Mouse (Mus musculus) megakaryocyte-erythroid progenitor cell, adult 5-6 weeks (primary cell): Measurements from ENCODE around the gene Tmem209. TPM values are rescaled to one million over a fixed set of nuclear protein-coding genes. Genes with fewer than 3 reads are reported as not detected.

Experiments used
- ATAC-seq: replicated peaks from 2 replicates; pipeline ENCODE4 v1.8.0; 2016; ENCODE audit warnings: mild to moderate bottlenecking, inconsistent platforms; ENCODE audit not compliant: severe bottlenecking, poor library complexity, low FRiP score, low TSS enrichment
- total RNA-seq, 2 experiments: library from RNA; stranded (forward) in 1 of 2; stranded (reverse) in 1 of 2; fragments of 200-1000, 215-1000 nt in 1 of 2; fragments of >200 nt in 1 of 2; fragmentation: Nextera tagmentation in 1 of 2; gene quantifications; 2 replicates each; pipeline ENCODE4 v1.2.3; 2014 to 2017

The Tmem209 gene
- total RNA-seq, 2 experiments from 2014 or later = 35.8 to 62.6 TPM

DNA sequence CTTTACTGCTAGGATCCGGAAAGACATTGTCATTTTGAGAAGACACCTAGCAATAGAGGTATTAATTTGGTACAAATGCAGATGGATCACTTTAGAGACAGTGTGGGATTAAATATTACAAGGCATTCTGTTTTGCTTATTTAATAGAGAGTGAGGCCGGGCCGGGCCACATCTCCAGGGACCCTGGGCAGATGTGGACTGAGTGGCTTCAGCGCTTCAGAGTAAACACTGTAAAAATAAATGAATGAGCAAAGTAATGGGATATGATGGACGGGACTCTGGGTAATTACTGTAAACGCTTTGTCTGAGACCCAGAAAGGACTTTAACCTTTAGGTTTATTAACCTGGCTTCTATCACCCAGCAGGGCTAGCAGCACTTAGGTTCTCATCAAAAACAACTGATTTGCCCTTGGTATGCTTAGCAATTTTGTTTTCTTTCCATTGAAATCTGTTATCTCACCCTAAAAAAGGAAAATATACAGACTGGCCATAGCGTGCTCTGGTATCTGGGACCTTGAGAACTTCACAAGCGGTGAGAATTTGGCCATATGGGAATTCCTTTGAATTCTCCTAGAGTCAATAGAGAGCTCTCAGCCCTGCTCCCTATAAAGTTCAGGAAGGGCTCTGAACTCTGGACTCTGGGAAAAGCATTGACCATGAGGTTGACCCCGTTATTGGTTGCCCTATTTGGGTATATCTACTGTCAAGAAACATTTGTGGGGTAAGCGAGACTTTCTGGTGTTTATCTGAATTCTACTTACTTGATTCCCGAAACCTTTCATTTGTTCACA is 31.6 kb upstream of the Tmem209 start, which contains the start of gene Cpa2:
TSS of gene Cpa2 (plus strand) at position 574 of the 791 bp plus-strand sequence.
- ATAC-seq = no peak

DNA sequence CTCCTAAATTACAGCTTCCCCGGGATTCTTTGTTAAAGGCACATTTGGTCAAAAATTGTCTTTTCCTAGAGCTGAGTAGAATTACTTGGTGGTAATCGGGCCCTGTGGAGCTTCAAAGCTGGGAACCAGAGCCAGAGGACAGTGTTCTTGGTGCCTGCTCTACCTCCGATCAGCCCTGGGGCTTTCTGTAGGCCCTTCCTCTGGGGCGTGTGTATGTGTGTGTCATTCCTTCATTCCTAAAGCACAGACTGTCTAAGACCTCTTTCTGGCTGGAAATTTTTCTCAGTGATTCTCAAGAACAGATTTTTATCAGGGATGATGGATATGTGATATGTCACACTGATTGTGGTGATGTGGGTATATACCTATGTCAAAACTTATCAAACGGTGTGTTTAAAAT is 29.2 kb upstream of the Tmem209 start:
- no peak for ATAC-seq

- ATAC-seq = no peak
Observed at GRCm38 (mm10) chr6:30538240-30538639, 28.7 kb upstream of the Tmem209 start.

GRCm38 (mm10) chr6:30535340-30535739 is 25.8 kb upstream of the Tmem209 start:
- 0 out of 2 replicates have a peak, but pooled peaks have one; percentile 37 for ATAC-seq

DNA sequence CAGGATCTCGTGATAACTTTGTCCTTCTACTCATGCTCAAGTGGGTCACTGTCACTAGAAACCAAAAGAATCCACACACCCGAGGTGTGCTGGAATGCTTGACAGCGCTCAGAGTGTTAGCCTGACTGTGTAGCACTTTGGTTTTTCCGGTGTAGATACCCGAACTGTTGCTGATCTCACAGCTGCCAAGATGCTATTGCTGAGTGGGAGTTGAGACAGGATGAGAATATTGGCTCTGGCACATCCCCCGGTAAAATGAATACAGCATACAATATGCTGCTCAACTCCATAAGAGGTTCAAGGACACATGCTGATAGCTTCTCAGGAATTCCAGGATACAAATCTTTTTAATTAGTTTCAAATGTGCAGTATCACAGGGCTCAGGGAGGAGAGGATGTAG is 19.2 kb upstream of the Tmem209 start:
- ATAC-seq = no peak

DNA sequence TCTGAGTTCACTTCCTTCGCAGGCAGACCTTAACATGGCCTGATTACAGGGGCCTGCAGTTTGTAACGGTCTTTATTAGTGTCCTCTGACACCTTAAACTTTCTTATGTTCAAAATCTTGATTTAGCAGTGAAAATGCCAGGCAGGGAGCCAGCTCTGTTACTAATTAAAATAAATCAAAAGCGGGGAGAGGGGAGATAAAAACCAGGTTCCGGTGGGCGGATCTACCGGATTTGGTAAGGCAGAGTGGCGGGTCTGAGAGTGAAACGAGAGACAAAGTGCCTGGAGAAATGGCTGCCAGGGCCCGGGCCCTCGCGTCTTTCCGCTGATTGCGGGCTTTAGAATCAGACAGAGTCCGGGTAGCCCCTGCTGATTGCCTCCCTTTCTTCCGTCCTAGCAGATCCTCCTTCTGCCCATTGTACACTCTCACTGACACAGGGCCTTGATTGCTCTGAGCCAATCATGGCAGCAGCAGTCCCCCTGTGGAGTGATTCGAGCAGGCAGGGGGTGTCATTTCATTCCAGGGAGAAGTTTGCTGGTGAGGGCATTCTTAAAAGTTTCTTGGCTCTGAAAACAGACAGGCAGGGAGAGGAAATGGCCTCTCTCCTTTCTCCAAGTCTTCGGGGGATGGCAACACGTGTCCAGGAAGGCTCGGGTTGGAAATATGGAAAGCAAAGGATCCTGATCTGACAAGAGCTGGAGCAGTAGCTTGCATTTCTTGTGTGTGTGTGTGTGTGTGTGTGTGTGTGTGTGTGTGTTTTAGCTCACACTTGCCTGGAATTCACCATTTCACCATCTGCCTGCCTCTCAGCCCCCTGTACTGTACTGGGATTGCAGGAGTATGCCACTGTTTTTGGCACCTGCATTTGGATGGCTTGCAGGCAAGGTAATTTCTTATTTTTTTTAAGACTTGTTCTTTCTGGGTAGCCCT is 17.3 kb upstream of the Tmem209 start:
- ATAC-seq = no peak

GRCm38 (mm10) chr6:30525456-30526332 is 16.1 kb upstream of the Tmem209 start:
- ATAC-seq = no peak

DNA sequence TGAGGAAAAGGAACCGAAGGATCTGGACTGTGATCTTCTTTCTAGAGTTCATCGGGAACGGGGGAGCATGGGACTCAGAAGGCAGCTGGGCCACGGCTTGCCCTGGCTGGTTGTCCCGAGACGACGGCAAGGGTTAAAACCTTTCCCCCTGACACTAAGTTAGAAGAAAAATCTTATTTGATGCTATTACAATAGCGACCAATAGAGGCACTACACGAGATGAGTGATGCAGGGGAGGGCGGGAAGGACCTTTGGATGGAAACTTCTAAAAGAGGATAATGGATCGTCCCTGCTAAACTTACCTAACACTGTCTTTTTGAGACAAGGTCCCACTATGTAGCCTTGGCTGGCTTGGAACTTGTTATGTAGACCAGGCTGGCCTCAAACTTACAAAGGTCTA is 10.8 kb upstream of the Tmem209 start:
- 0 out of 2 replicates have a peak, but pooled peaks have one; percentile 25 for ATAC-seq

DNA sequence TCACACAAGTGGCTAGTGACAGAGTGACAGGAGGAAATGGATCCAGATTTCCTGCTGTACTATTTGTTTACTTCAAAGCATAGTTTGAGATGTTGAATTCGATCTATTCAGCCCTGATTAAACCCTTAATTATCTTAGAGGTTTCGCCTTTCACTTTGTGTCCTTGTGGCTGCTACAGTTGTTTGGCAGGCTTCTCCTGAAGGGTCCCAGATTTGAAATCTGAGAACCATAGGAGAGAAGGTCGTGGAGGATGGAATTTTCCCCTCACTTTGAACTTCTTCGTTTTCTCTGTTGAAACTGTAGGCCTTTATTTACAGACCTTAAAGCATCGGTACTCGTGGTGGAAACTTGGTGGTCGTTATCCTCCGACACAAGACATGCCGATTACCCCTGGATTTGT is 4.7 kb upstream of the Tmem209 start:
- ATAC-seq = no peak

DNA sequence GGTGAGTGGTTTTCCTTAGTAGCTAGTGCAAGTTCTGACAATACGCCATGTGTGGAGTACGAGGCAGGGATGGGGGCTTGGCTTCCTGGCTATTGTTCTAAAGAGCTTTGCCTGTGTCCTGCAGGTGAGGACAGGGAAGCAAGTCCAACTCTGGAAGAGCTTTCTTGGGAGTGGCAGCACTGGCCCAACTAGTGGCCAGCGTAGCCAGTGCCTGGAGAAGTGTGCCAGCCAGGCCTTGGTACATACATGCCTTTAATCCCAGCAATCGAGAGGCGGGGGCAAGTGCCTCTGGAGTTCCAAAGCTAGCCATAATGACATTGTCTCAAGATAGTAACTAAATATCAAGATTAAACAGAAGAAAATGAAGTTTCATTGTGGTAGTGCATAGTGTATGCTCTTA is 708 bp upstream of the Tmem209 start:
- no peak for ATAC-seq

DNA sequence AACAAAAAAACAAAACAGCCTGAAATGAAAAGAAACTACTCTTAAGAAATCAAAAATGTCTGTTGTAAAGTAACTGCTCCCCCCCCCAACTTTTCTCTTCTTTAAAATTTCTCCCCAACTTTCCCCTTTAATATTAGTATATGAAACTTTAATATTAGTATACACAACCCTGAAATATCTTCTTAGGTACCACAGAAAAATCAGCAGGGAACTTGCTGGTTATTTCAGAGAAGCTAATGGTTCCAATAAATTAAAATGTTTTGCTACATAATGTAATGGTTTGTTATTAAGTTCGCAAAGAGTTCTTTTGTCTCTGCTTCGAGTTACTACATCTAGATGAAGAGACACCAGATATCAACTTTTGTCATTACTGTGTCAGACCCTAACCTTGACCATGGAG is 759 bp downstream of the Tmem209 start:
- no peak for ATAC-seq

GRCm38 (mm10) chr6:30499049-30499448 is 10.5 kb downstream of the Tmem209 start:
- ATAC-seq = no peak

- ATAC-seq = no peak
Observed at GRCm38 (mm10) chr6:30486504-30486903, 23.1 kb downstream of the Tmem209 start.

DNA sequence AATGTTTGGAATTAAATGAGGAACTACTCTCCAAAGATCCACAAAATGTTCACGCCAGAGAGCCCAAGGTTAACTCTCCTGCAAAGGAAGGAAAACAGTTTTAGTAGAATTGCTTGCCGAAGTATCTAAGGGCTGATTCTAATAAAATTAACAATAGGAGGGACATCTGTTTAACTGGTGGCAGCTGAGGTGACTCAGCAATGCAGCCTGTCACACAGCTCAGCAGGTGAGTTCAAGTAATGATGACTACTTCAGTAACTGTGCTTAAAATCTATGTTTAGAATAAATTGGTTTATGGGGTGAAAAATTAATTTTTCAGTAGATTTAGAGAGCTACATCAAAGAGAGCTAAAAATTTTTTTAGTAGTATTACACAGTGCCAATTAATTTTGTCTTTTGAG is 26.7 kb downstream of the Tmem209 start:
- ATAC-seq = no peak

DNA sequence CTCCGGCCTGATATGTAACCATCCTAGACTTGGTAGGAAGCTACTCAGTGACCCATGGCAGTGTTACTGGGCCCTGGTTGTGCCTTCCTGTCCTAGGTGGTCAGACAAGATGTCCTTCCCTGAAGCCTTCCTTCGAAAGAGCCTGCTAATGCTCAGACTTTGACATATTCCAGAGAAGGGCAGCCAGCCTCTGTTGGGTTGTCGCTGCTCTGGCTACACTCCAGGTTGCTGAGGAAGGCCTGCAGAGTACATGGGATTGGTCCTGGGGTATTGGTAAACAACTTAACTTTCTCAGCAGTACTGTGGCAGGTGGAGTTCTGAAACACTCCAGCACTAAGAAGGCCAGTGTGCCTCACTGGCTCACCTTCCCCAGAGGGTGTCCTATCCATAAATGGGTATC is 30.2 kb downstream of the Tmem209 start:
- ATAC-seq = no peak

DNA sequence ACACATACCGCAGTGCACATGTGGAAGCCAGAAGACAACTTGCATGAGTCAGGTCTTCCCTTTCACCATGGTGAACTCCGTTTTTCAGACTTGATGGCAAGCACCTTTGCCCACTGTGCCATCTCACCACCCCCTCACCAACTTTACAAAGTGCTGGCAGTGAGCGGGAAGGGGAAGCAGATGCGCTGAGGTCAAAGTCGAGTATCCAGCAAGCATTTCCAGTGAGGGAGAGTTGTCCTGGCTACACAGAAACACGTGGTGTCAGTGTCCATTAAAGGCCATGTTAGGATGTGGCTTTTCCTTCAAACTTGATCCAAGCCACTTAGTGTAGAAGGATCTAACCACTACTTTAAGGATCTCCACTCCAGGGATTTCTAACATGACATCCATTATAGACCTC is 31.8 kb downstream of the Tmem209 start:
- ATAC-seq = no peak

DNA sequence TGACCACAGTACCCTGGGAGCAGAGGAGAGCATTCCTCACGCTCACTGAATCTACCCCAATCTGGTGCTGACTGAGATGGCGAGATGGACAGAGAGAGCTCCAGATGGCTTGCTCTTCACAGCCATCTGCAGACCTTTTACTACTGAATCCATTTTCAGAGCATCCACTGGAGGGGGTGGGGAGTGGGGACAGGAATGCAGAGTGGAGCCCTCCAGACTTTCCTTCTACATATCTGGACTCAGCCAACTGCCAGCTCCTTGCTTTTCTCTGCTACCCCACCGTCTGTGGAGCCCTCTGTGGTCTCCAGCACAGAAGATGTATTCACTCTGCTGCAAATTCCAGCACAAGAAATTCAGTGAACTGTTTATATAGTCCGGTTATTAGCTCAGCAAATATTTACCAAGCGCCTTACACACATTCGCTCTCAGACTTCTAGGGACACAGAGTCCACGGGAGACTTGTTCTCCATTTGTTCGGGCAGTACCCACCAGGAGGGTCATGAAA is 32.3 kb downstream of the Tmem209 start:
- no peak for ATAC-seq

DNA sequence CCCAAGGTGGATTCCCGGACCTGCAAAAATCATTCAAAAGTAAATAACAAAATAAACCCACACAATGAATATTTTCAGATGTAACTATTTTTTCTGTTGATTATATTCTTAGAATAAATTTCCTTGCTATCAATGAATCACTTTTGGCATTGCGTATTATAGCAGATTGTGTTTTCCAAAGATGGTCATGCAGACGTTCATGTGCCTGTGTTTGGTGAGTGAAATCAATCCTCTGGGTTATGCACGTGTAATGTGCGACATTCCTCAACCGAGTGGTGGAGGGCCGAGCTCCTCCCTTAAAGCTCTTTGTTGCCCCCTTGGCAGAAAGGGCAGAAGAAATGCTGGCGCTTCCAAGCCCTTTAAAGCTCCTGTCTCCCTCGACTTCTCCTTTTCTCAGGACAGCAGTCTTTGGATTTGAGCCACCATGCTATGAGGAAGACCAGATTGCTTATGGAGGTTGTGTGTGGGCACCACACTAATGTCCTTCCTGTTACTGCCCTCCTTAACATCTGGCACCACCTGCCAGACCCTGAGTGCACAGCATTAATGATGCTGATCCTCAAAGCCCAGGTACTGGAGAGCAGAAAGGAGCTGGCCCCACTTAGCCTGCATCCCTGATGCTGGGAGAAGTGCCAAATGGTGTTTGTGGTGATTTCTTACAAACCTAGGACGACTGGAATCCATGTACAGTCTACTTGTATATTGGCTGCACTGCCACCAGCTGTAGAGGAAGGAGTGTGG is 33.4 kb downstream of the Tmem209 start:
- no peak for ATAC-seq

- no peak for ATAC-seq
Observed at GRCm38 (mm10) chr6:30471706-30472105, 37.9 kb downstream of the Tmem209 start.
